Mouse (Mus musculus): ENCODE data around the gene Tor2a. TPM values are rescaled to one million over a fixed set of nuclear protein-coding genes. Genes with fewer than 3 reads are reported as not detected.

Tor2a gene
- total and polyA plus RNA-seq, 3 experiments, result 33.3 to 53.8 (median 41.4) TPM

DNA sequence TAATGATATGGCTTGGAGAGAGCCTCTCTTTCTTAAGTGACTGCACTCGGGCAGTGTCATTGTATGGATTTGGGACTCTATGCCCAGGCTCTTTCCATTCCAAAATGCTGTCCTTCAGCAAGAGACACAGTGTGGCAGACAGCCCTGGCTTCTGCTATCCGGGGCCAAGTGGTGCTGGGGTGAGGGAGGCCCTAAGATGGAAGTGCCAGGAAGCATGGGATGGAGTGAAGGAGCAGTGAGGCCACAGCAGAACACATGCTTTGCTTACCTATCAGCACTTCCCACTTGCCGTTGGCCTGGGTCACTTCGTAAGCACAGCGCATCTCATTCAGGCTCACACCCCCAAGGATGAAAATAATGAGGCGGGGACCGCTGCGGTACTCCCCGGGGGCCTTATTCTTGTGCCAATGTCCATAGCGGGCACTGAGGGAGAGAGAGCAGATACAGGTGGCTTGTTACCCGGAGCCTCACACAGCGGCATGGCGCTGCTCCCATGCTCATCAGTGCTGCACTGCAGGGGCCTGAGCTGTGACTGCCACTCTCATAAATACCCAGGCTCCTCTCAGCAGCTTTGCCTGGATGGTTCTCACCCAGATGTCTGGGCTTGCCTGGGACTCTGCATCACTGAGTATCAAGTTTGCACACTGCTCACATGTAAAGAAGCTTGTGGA, 38.8 kb downstream of the Tor2a start:
- no peaks in the 10 kb centered on the region for H3K9me3 ChIP-seq (replicated peaks; ENCODE audit: low read length)
- no peaks in the 10 kb centered on the region for H3K27me3 ChIP-seq (replicated peaks)
- H3K79me2 ChIP-seq (replicated peaks; ENCODE audit: control insufficient read depth, extremely low read depth, insufficient read depth, poor library complexity, severe bottlenecking), result no peaks in the 10 kb centered on the region
- in situ Hi-C loops (cut with MboI; ENCODE audit: low pct_ligation_motif_present, low pct_unique_long_range_greater_than_20kb, low sequenced_read_pairs), result no loop called here
- no peaks in the 10 kb centered on the region for H3K4me1 ChIP-seq (ENCODE audit: control insufficient read depth in 1 of 2, insufficient read depth in 2 of 2)
- dilution Hi-C loops (cut with MboI; ENCODE audit: extremely low pct_ligation_motif_present, extremely low pct_unique_long_range_greater_than_20kb, low sequenced_read_pairs), result no loop called here
- H3K4me3 ChIP-seq (replicated peaks in 1 of 3; ENCODE audit: low read depth in 2 of 3, low read length in 2 of 3, poor library complexity in 1 of 3), result no peak overlapping the region
- no peak for DNase-seq (ENCODE audit: extremely low read depth)
- H3K27ac ChIP-seq (ENCODE audit: insufficient read depth, low read depth), result no peak overlapping the region
- H3K4me2 ChIP-seq (ENCODE audit: insufficient read depth, low read depth, poor library complexity, severe bottlenecking), result no peak overlapping the region
- TF ChIP-seq PAX5 (IDR thresholded peaks at IDR 0.05; ENCODE audit: low read length) (no peak), JUN (IDR thresholded peaks at IDR 0.05; ENCODE audit: insufficient read depth, low read depth, low read length) (no peak), IRF4 (IDR thresholded peaks at IDR 0.05; ENCODE audit: low read depth, low read length) (no peak), RAD21 (IDR thresholded peaks at IDR 0.05; ENCODE audit: low read depth, low read length) (no peak), SIN3A (IDR thresholded peaks at IDR 0.05; ENCODE audit: low read length) (no peak), EP300 (IDR thresholded peaks at IDR 0.05; ENCODE audit: low read length) (no peak), MAX (IDR thresholded peaks at IDR 0.05; ENCODE audit: low read length) (no peak), ZKSCAN1 (IDR thresholded peaks at IDR 0.05; ENCODE audit: borderline replicate concordance, low read depth, low read length) (no peak), HCFC1 (IDR thresholded peaks at IDR 0.05; ENCODE audit: low read depth, low read length) (no peak), USF1 (IDR thresholded peaks at IDR 0.05; ENCODE audit: low read depth, low read length) (no peak), BHLHE40 (IDR thresholded peaks at IDR 0.05; ENCODE audit: low read depth, low read length) (no peak), NELFE (IDR thresholded peaks at IDR 0.05; ENCODE audit: low read depth, low read length) (no peak)
- peaks cover 0 to 70% of the 10 kb centered on the region in 2 experiments for H3K36me3 ChIP-seq (replicated peaks in 1 of 2; ENCODE audit: control insufficient read depth in 1 of 2, insufficient read depth in 1 of 2, low read length in 1 of 2)
- no peak overlapping the region for H3K9ac ChIP-seq (ENCODE audit: insufficient read depth, low read depth)

DNA sequence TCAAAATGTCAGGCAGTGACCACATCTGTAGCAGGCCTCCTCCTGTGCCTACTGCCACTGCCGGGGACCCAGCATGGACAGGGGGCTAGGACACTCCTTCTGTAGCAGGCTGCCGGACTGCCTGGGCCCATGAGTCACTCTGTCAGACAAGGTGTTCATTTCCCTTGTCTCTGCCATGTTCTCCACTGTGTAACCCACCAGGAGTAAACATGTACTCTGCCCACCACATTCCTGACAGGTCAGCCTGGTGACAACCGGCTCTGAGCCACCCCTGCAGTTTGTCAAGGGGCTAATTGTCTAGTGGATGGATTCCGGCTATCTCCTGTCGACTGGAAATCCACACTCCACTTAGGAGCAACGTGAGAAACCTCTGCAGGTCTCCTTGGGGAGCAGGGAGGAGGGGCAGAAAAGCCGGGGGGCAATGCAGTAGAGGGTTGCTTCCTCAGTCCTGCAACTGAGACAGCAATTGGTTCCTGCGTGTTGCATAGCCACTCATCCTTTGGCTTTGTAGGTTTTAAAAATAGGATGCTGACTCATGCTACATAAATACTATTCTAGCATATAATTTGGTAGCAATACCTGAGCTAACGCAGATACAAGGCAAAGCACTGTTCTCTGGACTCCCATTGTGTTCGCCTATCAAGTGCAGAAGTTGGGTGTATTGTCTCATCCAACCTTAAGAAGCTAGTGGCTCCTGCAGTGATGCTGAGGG, 41.4 kb downstream of the Tor2a start:
- Histone ChIP-seq H3K4me2 (ENCODE audit: insufficient read depth, low read depth, poor library complexity, severe bottlenecking) (no peak overlapping the region), H3K27ac (ENCODE audit: insufficient read depth, low read depth) (no peak overlapping the region), H3K9ac (ENCODE audit: insufficient read depth, low read depth) (no peak overlapping the region), H3K4me1 (ENCODE audit: control insufficient read depth in 1 of 2, insufficient read depth in 2 of 2) (no peaks in the 10 kb centered on the region), H3K9me3 (replicated peaks; ENCODE audit: low read length) (no peaks in the 10 kb centered on the region), H3K36me3 (replicated peaks in 1 of 2; ENCODE audit: control insufficient read depth in 1 of 2, insufficient read depth in 1 of 2, low read length in 1 of 2) (peaks cover 0 to 84% of the 10 kb centered on the region in 2 experiments), H3K27me3 (replicated peaks) (no peaks in the 10 kb centered on the region), H3K4me3 (replicated peaks in 1 of 3; ENCODE audit: low read depth in 2 of 3, low read length in 2 of 3, poor library complexity in 1 of 3) (no peak overlapping the region), H3K79me2 (replicated peaks; ENCODE audit: control insufficient read depth, extremely low read depth, insufficient read depth, poor library complexity, severe bottlenecking) (no peaks in the 10 kb centered on the region)
- no peak for TF ChIP-seq PAX5 (IDR thresholded peaks at IDR 0.05; ENCODE audit: low read length)
- in situ Hi-C loops (cut with MboI; ENCODE audit: low pct_ligation_motif_present, low pct_unique_long_range_greater_than_20kb, low sequenced_read_pairs) (no loop called here), dilution Hi-C loops (cut with MboI; ENCODE audit: extremely low pct_ligation_motif_present, extremely low pct_unique_long_range_greater_than_20kb, low sequenced_read_pairs) (no loop called here)
- no peak for DNase-seq (ENCODE audit: extremely low read depth)

Data from CH12.LX (cell line).